Mouse (Mus musculus): ENCODE results near the gene Arih2.

DNA sequence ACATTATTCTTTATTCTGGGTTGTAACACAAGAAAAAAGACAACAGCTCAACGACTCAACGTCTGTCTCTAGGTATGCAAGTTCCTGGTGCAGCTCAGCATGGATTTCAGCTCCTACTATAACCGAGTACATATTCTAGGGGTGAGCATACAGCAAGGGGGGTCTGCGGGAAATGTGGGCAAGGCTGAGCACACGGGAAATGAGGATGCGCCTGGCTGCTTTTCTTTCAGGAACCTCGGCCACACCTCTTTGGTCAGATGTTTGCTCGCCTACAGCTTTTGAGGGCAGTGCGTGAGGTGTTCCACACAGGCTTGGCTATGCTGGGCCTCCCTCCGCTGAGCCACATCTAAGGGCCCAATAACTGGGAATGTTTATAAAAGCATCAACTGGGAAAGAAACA is 76.9 kb downstream of the Arih2 start:
- no peak for TF ChIP-seq CTCF (IDR thresholded peaks at IDR 0.05; ENCODE audit: low read depth, low read length)
- TF ChIP-seq POLR2AphosphoS5 (IDR thresholded peaks at IDR 0.05; ENCODE audit: insufficient replicate concordance, low read depth, low read length): no peak
- TF ChIP-seq GATA1 (IDR thresholded peaks at IDR 0.05; ENCODE audit: borderline replicate concordance, low read length): no peak
